Mouse (Mus musculus): ENCODE measurements around the gene Lect2.

Gene Lect2

DNA sequence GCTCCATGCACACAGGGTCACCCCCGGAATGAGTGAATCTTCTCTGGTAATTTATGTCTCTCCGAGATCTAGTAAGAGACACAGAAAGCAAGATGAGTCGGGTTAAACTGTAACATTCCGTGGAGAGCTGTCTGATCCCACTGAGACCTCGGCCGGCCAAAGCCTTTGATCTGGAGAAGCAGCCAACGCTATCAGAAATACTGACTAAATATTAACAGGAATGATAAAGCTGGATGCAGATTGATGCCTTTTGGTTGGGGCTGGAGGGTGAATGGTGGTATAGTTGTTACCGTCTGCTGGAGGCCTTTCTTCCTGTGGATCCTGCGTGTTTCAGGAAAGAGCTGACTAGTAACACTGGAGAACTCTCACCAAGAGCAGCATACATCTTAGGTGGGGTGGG is at the start of gene Lect2:
Gene Lect2 (minus strand): TSS at position 102 of the 400 bp plus-strand sequence.
- no peak for DNase-seq (ENCODE audit: low spot score in 2 of 2)

DNA sequence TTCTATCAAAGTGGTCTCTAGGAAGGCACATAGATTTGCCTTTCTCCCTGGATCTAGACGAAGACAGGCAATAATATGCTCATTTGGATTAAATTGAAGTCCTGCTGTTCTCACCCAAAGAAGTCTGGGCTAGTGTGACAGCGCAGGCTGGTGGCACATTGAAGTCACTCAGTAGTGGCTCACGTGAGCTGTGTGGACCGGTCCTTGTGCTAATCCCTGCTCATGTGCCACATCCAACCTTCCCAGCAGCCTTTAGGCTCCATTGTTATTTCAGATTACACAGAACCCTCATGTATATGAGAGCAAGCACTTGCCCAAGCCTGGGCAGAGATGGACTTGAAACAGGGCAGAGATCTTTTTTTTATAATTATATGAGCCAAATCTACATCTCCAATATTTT is 49.0 kb upstream of the Lect2 start:
- DNase-seq (ENCODE audit: low spot score in 2 of 2) = no peak

DNA sequence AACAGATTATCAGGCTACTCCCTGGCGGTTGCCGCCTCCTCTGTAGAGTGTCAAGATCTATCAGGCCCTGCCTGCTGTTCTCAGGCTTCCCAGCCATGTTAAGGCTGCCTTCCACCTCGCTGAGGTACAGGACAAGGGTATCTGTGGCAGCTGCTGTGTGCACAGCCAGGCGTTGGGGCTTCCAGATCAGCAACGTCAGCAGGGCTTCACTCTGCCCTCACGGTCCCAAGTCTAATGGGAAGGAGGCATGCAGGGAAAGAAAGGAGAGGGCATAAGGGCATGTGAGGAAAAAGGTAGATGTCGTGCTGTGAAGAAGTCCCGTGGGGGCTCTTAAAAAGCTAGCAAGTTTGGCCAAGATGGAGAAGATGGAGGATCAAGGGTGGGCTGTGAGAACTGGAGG is 46.9 kb upstream of the Lect2 start:
- DNase-seq (ENCODE audit: low spot score in 2 of 2) = no peak

DNA sequence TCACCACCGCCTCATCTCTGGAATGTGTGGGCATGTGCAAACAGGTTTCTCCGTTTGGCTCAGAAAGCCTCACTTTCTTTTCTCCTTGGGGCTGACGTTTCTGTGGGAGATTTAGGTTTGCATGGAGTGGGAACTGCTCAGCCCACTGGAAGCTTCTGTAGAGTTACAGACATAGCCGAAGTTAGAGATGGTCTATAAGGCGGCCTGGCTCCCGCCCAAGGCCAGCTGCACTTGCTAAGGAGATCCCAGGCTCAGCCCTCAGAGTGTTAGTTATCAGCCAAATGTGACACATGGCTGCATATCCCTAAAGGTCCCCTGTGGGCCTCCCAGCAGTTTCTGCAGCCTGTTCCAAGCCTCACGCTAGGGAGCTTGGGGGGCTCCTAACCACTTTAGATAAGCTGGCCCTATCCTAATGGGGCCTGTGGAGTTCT is 45.7 kb upstream of the Lect2 start:
- DNase-seq (ENCODE audit: low spot score in 2 of 2) = no peak

DNA sequence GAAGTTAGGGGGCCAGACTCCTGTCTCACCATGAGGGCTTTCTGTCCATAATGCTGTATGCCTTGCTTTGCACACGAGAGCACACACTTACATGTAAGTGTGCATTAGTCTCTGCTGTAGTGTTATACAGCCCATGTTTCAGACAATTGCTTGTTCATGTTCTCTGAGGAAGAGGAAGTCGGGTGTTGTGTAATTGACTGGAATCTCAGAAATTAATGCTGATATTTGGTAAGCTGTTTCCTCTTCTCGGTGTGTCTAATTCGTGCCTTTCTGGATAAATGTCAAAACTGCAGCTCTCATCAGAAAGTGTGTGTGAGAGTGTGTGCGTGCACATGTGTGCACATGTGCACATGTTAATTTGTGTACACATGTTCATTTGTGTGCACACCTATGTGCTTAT is 44.9 kb upstream of the Lect2 start:
- DNase-seq (ENCODE audit: low spot score in 2 of 2) = no peak

DNA sequence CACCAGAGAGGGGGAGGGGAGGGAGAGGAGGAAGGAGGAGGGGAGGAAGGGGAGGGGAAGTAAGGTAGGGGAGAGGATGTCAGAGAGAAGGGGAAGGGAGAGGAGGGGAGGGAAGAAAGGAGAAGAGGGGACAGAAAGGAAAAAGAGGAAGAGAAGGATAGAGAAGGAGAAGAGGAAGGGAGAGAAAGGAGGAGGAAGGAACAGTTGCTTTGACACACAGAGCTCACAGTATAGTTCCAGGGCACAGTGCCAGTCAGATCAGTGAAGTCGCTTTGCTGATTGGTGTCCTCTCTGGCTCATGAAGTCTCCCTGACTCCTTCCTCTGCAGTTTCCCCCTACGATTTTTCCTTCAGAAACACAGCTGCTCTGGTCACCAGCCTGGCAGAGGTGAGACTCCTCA is 43.6 kb upstream of the Lect2 start:
- no peak for DNase-seq (ENCODE audit: low spot score in 2 of 2)

DNA sequence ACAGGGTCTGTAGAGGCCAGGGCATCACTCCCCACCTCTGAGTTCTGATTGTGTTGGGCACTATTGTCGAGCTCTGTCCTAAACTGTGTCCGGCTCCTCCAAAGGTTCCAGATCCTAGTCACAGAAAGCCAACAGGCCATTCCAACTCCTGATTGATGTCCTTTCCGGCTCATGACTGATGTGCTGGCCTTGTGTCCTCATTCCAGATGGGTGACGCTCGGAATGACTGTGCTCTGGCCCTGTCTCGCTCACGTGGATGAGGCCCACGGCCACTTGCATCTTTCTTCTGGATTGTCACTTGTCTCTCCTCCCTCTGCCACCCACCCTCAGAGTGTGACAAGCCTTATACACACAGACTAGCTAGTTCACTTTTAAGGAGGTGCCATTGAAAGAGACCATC is 42.9 kb upstream of the Lect2 start:
- no peak for DNase-seq (ENCODE audit: low spot score in 2 of 2)

DNA sequence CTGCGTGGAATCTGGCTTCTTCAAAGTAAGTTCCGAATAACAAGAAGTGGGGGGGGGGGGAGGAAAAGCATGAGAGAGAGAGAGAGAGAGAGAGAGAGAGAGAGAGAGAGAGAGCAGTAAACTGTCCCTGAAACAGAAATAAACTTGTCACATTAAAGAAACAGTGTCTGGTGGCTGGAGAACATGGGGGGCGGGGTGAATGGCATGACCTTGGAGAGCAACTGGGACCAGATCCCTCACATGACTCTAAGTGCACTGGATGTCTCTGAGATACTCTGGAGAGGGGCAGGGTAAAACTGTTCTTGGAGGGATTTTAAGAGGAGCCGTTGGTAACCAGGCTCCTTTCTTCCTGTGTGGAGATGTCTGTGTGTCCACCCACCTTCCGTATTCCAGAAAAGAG is 41.9 kb upstream of the Lect2 start:
- DNase-seq (ENCODE audit: low spot score in 2 of 2) = no peak

DNA sequence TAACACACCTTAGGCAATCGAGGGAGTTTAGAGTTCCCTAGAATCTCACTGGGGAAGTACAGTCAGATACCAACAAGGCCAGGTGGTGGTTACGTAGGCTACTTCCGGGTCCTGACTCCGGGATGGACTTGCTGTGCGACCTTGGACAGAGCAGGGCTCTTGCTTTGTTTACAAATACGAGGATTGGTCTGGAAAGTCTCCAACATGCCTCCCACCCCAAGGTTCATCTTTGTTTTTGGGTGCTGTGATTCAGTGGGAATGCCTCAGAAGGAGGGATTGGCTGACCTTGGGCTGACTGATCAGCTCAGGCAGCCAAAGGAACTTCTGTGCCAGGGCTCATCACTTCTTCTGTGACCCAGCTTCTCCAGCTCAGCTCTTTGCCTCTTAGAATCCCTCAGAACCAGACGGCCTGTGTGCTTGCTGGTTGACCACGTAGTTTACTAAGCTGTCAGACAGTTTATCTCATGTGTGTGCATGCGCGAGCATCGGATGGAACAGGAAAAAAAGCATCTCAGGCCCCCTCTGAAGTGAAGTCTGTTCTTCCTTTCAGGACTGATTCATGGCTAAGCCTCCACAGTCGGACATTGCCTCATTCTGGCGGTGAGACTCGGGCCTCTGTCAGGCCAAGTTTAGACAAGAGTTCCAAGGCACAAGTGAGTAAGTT is 40.3 kb upstream of the Lect2 start:
- no peak for DNase-seq (ENCODE audit: low spot score in 2 of 2)

DNA sequence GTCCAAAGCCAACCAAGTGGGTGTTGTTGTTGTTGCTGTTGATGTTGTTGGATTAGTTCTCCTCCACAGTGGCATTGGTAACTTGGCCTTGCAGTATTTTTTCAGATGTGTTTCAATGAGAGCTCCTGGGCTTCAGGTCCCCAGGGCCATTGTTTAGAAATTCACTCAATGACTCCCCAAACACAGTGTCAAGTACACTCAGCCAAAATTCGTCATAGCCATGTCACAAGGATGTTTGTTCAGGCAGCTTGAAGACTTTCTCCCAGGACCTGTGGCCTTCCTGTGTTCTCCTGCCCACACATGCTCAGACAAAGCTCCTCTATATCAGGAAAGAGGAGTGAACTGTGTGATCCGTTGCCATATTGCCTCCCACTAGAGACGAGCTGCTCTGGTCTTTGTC is 37.7 kb upstream of the Lect2 start:
- no peak for DNase-seq (ENCODE audit: low spot score in 2 of 2)

DNA sequence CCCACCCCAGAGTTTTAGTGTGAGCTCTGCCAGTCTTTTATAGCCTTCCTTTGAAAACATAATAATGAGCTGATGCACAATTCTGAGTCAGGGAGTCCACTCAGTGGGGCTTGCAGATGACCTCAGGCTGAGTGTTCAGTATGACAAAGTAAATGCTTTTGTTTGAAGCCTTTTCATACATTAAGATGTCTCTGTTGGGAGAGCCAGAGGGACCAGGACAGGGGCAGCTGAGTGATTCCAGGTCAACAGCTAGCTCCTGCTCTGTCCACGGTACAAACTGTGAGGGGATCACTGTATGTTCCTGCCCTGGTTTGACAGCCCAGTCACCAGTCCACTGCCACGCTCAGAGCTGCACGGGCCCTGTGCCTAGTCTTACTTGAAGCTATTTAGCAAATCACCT is 34.4 kb upstream of the Lect2 start:
- DNase-seq (ENCODE audit: low spot score in 2 of 2) = no peak

DNA sequence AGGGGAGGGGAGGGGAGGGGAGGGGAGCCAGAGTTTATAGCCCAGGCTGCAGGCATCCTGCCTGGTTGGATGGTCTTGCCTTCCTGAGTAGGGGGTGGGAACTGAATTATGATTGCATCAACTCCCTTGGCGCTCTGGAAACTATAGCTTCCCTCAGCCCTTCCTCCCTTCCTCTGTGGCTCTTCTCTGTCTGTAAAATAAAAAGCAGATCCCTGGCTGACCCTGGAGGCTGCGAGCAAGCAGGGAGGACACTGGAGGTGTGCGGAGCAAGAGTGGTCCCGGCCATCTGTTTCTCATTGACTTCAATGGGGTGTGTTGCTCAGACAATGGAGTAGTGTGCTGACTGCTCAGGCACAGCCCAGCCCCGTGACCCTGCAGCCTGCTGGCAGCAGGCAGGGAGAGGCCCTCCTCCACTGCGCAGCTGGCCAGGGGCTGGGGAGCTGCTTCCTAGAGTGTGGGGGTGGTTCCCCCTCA is 33.7 kb upstream of the Lect2 start:
- no peak for DNase-seq (ENCODE audit: low spot score in 2 of 2)

DNA sequence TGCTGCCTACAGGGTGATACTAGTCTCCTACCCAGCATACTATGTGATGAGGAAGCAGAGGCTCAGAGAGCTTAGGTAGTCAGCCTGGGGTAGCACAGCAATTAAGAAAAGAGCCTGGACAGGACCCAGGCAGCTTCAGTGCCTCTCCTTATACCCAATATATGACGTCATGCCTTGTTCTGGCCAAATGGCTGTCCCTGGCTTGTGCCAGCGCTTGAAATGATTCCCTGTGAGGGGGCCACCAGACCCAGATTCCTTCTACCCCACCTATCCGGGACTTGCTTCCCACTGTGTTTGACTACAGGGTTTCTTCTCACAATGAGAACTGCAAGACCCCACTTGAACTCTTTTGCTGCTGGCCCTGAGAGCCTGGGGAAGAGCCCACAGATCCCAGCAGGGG is 33.2 kb upstream of the Lect2 start:
- no peak for DNase-seq (ENCODE audit: low spot score in 2 of 2)

DNA sequence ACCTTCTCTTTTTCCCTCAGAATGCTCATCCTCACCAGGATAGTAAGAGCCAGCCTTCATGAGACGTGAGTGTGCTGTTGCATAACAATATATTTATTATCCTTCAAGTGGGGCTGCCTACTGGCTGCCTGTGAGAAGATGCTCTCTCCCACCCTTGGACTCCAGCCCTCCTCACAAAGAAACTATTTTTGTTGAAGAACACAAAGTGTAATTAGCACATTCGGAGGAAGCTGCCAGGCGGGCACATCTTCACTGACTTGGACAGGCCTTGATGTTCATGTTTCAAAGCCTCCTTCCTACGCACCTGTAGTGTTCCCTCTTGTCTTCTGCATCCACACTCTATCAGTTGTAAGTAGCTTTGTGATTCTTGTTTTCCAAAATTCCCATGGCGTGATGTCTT is 32.1 kb upstream of the Lect2 start:
- DNase-seq (ENCODE audit: low spot score in 2 of 2) = no peak

DNA sequence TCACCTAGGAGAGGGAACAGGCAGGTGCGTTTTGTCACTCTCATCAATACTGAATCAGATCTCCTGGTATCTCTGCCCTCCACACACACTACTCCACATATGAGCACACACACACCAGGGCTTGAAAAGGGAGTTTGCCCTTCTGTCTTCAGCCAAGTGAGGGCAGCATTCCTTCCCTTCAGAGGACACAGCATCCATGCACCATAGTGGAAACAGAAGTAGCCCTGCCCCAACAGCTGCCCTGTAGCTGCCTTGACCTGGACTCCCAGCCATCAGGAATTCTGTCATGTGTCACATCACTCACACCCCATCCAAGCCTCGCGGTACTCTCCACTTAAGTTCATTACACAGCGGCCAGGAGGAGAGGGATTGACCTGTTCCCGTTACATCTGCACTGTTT is 29.8 kb upstream of the Lect2 start:
- no peak for DNase-seq (ENCODE audit: low spot score in 2 of 2)

DNA sequence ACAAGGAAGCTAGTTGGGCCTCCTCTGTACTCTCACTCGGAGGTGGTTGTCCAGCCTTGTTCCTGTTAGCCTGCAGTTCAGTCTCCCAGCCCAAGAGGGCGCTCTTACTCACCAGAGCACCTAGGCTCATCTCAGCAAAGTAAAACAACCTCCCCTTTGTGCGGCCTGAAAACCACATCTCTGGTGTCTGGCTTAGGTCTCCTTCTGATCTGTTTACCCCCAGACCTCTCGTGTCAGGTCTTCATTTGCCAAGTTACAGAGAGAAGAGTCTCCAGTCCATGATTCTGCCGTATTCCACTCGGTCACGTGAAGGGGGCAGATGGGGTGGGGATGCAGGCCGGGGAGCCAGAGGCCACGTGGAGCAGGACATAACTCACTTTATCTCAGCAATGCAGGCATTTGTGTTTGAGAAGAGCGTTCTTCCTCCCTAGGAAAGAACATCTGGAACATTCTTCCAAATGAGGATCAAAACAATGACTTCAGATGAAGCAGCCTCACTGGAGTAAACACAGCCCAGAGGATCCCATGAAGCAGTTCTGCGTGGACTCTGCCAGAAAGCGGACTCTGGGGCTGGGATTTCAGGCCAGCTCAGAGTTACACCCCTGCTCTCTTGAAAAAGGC is 27.5 kb upstream of the Lect2 start:
- DNase-seq (ENCODE audit: low spot score in 2 of 2) = peak; percentile 61 to 85

DNA sequence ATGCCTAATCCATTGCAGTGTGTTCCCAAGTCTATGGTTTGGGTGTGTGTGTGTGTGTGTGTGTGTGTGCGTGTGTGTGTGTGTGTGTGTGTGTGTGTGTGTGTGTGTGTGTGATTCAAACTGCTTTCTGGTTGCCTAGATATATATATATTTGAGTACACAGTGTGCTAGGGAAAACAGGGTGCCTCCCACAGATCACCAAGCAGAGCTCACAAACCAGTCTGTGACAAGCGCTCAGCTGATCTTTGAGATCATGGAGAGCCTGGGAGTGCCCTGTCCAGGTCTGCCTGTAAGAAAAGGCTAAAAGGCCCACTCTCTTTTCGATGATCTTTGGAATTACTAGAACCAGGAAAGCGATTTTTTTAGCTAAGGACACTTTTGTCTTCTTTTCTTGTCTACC is 26.8 kb upstream of the Lect2 start:
- no peak for DNase-seq (ENCODE audit: low spot score in 2 of 2)

DNA sequence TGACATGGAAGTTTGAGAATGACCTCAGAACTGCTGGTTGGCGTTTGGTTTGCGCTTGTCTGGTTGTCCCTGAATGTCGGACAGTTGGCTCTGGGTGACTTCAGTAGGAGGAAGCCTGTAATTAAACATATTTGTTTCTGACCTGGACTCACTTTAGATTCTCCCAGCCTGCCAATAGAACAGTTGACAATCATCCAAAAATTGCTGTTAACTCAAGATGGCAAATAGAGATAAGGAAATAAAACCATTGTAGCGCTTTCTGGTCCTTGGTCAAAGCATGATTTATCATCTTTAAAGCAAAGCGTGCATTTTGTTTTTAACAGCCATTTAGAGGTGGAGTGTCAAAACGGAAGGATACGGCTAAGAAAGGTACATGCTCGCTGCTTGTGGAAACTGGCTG is 23.3 kb upstream of the Lect2 start:
- no peak for DNase-seq (ENCODE audit: low spot score in 2 of 2)

DNA sequence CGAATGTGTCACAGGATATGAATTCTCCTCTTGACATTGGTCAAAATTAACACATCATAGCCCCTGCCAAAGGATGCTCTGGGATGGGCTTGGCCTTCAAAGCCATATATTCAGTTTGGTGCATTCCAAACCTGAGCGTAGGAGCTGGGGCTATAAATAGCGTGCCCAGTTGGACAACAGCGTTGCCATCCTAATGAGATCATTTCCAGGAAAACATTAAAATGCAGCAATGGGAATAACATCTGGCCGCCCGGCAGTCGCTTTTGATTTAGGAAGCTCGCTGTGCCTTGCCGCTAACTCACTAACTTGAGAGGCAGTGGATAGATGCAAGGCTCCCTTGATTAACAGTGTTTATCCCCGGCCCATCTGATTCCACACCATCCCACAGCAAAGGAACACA is 18.0 kb upstream of the Lect2 start:
- no peak for DNase-seq (ENCODE audit: low spot score in 2 of 2)

DNA sequence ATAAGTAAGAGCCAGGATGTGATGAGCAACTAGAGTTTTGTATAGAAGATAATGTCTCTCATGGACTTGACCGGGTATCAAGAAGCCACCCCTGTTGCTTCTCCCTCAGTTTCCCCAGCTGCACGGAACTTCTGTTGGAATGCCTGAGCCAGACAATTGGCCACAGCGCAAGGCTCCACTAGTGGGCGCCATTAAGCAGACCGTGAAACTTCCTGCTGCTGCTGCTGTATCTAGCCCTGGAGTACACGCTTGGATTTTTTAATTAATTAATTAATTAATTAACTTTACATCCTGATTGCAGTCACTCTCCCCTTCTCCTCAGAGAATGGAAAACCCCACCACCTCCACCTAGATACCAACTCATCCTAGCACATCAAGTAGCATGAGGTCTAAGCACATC is 14.8 kb upstream of the Lect2 start:
- DNase-seq (ENCODE audit: low spot score in 2 of 2) = no peak

DNA sequence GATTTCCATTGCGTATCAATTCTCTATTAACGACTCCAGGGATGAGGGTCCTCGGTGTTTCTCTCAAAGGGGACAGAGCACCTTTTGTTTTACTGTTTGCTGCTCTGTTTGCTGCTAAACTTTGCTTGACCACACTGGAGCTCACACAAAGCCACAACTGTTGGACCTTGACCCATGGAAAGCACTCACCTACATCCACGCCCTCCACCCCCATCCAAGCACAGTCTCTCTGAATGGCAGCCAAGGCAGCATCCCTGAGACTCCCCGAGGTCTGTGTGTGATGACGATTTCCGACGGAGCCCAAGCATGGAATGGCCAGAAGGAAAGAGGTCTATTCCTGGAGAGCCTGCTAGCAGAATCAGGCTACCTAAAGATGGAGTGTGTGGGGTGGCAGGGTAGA is 12.8 kb upstream of the Lect2 start:
- DNase-seq (ENCODE audit: low spot score in 2 of 2) = no peak

DNA sequence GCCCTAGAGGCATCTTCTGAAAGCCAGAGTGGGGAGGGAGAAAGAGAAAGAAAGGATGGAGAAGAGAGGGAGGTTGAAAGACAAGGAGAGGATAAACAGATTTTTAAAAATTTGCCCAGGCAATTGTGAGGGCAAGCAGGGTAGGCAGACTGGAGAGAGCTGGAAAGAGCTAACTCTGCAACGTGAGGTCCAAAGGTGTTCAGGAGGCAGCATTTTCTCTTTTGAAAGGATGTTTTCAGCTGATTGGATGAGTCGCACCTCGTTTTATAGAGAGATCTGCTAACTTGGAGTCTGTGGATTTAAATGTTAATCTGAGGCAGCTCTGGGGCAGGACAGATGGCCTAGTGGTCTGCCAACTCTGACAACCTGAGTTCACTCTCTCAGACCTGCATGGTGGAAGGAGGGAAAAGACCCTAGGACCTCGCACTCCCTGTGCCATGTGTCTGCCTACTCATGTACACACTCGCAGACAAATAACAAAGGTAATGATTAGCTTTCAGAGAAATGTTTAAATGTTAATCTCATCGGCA is 11.6 kb upstream of the Lect2 start:
- no peak for DNase-seq (ENCODE audit: low spot score in 2 of 2)

DNA sequence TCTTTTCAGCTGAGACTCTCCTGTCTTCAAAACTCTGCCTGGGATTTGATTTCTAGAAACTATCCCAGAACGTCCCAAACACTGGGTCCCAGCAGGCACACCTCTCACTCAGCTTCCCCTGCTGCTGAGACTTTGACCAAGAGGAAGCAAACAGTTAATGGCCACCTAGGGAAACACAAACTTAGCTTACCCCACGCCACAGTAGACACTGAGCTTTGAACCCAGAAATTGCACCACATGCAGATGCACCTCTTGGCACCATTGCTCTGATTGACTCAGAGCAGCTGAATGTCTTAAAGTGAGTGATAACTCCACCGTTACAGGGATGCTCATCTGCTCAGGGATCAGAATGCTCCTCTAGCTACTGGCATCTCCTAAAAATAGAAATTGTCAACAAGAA is 10.5 kb upstream of the Lect2 start:
- no peak for DNase-seq (ENCODE audit: low spot score in 2 of 2)

DNA sequence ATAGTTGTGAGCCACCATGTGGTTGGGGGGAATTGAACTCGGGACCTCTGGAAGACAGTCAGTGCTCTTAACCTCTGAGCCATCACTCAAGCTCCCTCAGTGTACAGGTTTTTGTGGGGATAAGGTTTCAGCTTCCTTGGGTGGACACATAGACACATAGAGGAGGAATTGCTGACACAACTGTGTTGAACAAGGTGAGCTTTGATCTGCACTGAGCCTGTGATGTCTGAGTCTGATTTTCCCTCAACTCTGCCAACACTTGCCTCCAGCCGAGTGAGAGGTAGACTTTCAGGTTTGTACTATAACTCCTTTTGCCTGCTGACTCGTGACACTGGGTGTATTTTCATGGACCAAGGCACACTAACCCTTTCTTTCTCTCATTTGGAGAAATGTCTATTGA is 8.4 kb upstream of the Lect2 start:
- DNase-seq (ENCODE audit: low spot score in 2 of 2) = no peak

Data from spleen, postnatal 4 days (tissue).